Mouse (Mus musculus): ENCODE measurements around the gene Tbc1d16. TPM values are rescaled to one million over a fixed set of nuclear protein-coding genes. Genes with fewer than 3 reads are reported as not detected.

Gene Tbc1d16
- polyA plus RNA-seq, 1 experiment from 2014 or later: 15.6 TPM

DNA sequence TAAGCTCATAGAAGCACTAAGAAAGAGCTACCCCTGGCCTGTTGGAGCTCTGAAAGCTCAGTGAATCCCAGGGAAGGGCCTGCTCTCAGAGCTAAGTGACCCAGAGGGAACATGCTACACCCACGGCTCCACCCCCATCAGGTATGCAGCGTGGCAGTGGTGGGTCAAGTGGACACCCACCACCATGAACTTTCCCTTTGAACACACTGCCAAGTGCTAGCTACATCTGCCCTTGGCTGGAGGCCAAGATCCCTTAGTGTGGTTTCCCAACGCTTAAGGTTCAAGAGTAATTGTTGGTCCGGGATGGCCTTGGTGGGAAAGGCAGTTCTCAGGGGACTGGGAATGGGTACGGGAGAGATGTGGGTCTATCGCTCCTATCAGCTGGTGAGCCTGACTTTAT lies 39.9 kb downstream of the Tbc1d16 start:
- H3K4me1 ChIP-seq (ENCODE audit: control insufficient read depth, insufficient read depth, low read length): peaks cover 23% of the 10 kb centered on the region
- WGBS: 31% methylated on average over 6 of the region's 6 CpGs
- ATAC-seq (replicated peaks; ENCODE audit: extremely low read depth, insufficient read depth, low FRiP score): no peak
- H3K36me3 ChIP-seq (ENCODE audit: control insufficient read depth, insufficient read depth): no peaks in the 10 kb centered on the region
- H3K9ac ChIP-seq (ENCODE audit: low read length): 0 out of 2 replicates have a peak overlapping the region, but pooled peaks have one; percentile 9
- no peak overlapping the region for H3K4me2 ChIP-seq (ENCODE audit: low read depth, low read length)
- no peak overlapping the region for H3K4me3 ChIP-seq (ENCODE audit: low read length)
- no peak overlapping the region for H3K27ac ChIP-seq (ENCODE audit: low read length)
- 0 out of 2 replicates have a peak, but pooled peaks cover 2% of the 10 kb centered on the region for H3K27me3 ChIP-seq (ENCODE audit: control insufficient read depth, insufficient read depth, low read length)
- no peaks in the 10 kb centered on the region for H3K9me3 ChIP-seq (replicated peaks; ENCODE audit: control insufficient read depth, low read length)

- no peak overlapping the region for H3K9ac ChIP-seq (ENCODE audit: low read length)
- H3K4me2 ChIP-seq (ENCODE audit: low read depth, low read length): no peak overlapping the region
- WGBS: 66% methylated on average over 10 of the region's 10 CpGs
Observed at GRCm38 (mm10) chr11:119187800-119188197, 40.5 kb downstream of the Tbc1d16 start.

GRCm38 (mm10) chr11:119186989-119187799 lies 41.1 kb downstream of the Tbc1d16 start:
- Histone ChIP-seq H3K9ac (ENCODE audit: low read length) (no peak overlapping the region), H3K4me2 (ENCODE audit: low read depth, low read length) (no peak overlapping the region)
- ATAC-seq (replicated peaks; ENCODE audit: extremely low read depth, insufficient read depth, low FRiP score): peak; percentile 43; the same call in 1 of the 2 replicates

More at GRCm38 (mm10) chr11:119187800-119188197, 40.5 kb downstream of the Tbc1d16 start:
- Histone ChIP-seq H3K4me1 (ENCODE audit: control insufficient read depth, insufficient read depth, low read length) (peaks cover 23% of the 10 kb centered on the region), H3K4me3 (ENCODE audit: low read length) (no peak overlapping the region), H3K36me3 (ENCODE audit: control insufficient read depth, insufficient read depth) (no peaks in the 10 kb centered on the region), H3K9me3 (replicated peaks; ENCODE audit: control insufficient read depth, low read length) (no peaks in the 10 kb centered on the region), H3K27ac (ENCODE audit: low read length) (no peak overlapping the region), H3K27me3 (ENCODE audit: control insufficient read depth, insufficient read depth, low read length) (0 out of 2 replicates have a peak, but pooled peaks cover 2% of the 10 kb centered on the region)
- no peak for ATAC-seq (replicated peaks; ENCODE audit: extremely low read depth, insufficient read depth, low FRiP score)

GRCm38 (mm10) chr11:119186381-119186780 lies 41.9 kb downstream of the Tbc1d16 start:
- no peaks in the 10 kb centered on the region for H3K36me3 ChIP-seq (ENCODE audit: control insufficient read depth, insufficient read depth)
- no peak overlapping the region for H3K4me2 ChIP-seq (ENCODE audit: low read depth, low read length)
- H3K9ac ChIP-seq (ENCODE audit: low read length): no peak overlapping the region
- H3K27ac ChIP-seq (ENCODE audit: low read length): no peak overlapping the region
- ATAC-seq (replicated peaks; ENCODE audit: extremely low read depth, insufficient read depth, low FRiP score): no peak
- H3K4me3 ChIP-seq (ENCODE audit: low read length): no peak overlapping the region
- 0 out of 2 replicates have a peak, but pooled peaks cover 2% of the 10 kb centered on the region for H3K27me3 ChIP-seq (ENCODE audit: control insufficient read depth, insufficient read depth, low read length)
- 72% methylated on average over 3 of the region's 3 CpGs for WGBS
- H3K9me3 ChIP-seq (replicated peaks; ENCODE audit: control insufficient read depth, low read length): no peaks in the 10 kb centered on the region
- H3K4me1 ChIP-seq (ENCODE audit: control insufficient read depth, insufficient read depth, low read length): peaks cover 23% of the 10 kb centered on the region

More at GRCm38 (mm10) chr11:119186989-119187799, 41.1 kb downstream of the Tbc1d16 start:
- Histone ChIP-seq H3K9me3 (replicated peaks; ENCODE audit: control insufficient read depth, low read length) (no peaks in the 10 kb centered on the region), H3K4me3 (ENCODE audit: low read length) (no peak overlapping the region), H3K27ac (ENCODE audit: low read length) (no peak overlapping the region), H3K27me3 (ENCODE audit: control insufficient read depth, insufficient read depth, low read length) (0 out of 2 replicates have a peak, but pooled peaks cover 2% of the 10 kb centered on the region), H3K36me3 (ENCODE audit: control insufficient read depth, insufficient read depth) (no peaks in the 10 kb centered on the region), H3K4me1 (ENCODE audit: control insufficient read depth, insufficient read depth, low read length) (peaks cover 23% of the 10 kb centered on the region)
- WGBS: 44% methylated on average over 25 of the region's 25 CpGs

- Histone ChIP-seq H3K36me3 (ENCODE audit: control insufficient read depth, insufficient read depth) (no peaks in the 10 kb centered on the region), H3K4me2 (ENCODE audit: low read depth, low read length) (no peak overlapping the region), H3K27me3 (ENCODE audit: control insufficient read depth, insufficient read depth, low read length) (no peaks in the 10 kb centered on the region), H3K9me3 (replicated peaks; ENCODE audit: control insufficient read depth, low read length) (peaks cover 3% of the 10 kb centered on the region; the same call in 1 of the 2 replicates), H3K4me1 (ENCODE audit: control insufficient read depth, insufficient read depth, low read length) (peaks cover 23% of the 10 kb centered on the region), H3K4me3 (ENCODE audit: low read length) (no peak overlapping the region), H3K27ac (ENCODE audit: low read length) (no peak overlapping the region), H3K9ac (ENCODE audit: low read length) (no peak overlapping the region)
- 73% methylated on average over 15 of the region's 15 CpGs for WGBS
- ATAC-seq (replicated peaks; ENCODE audit: extremely low read depth, insufficient read depth, low FRiP score): no peak
Observed at GRCm38 (mm10) chr11:119183684-119184310, 44.5 kb downstream of the Tbc1d16 start.

DNA sequence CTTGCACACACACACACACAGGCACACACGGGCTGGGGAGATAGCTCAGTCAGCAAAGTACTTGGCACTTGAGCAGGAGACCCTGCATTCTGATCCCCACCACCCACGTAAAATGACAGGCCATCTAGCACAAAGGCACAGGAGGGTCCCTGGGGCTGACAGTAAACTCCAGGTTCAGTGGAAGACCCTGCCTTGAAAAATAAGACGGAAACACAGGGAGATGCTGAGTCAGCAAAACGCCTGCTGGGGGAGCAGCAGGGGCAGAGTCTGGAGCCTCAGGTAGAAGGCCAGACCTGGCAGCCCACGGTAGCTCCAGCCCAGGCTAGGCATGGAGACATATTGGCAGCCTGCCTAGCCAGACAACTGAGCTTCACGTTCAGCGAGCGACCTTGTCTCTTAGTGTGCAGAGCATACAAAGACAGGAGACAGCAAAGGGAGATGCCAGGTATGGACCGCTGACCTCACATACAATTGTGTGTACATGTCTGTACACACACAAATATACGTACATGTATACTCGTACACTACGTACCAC lies 46.4 kb downstream of the Tbc1d16 start:
- no peak for ATAC-seq (replicated peaks; ENCODE audit: extremely low read depth, insufficient read depth, low FRiP score)
- 78% methylated on average over 12 of the region's 12 CpGs for WGBS
- no peaks in the 10 kb centered on the region for H3K36me3 ChIP-seq (ENCODE audit: control insufficient read depth, insufficient read depth)

GRCm38 (mm10) chr11:119180824-119181582 lies 47.3 kb downstream of the Tbc1d16 start:
- H3K4me2 ChIP-seq (ENCODE audit: low read depth, low read length): no peak overlapping the region
- H3K9ac ChIP-seq (ENCODE audit: low read length): no peak overlapping the region
- H3K4me3 ChIP-seq (ENCODE audit: low read length): no peak overlapping the region
- 83% methylated on average over 14 of the region's 14 CpGs for WGBS
- no peak for ATAC-seq (replicated peaks; ENCODE audit: extremely low read depth, insufficient read depth, low FRiP score)
- no peaks in the 10 kb centered on the region for H3K27me3 ChIP-seq (ENCODE audit: control insufficient read depth, insufficient read depth, low read length)
- H3K9me3 ChIP-seq (replicated peaks; ENCODE audit: control insufficient read depth, low read length): peaks cover 3% of the 10 kb centered on the region; the same call in 1 of the 2 replicates
- no peak overlapping the region for H3K27ac ChIP-seq (ENCODE audit: low read length)
- no peaks in the 10 kb centered on the region for H3K4me1 ChIP-seq (ENCODE audit: control insufficient read depth, insufficient read depth, low read length)
- H3K36me3 ChIP-seq (ENCODE audit: control insufficient read depth, insufficient read depth): no peaks in the 10 kb centered on the region

More for the DNA sequence above, 46.4 kb downstream of the Tbc1d16 start:
- no peaks in the 10 kb centered on the region for H3K27me3 ChIP-seq (ENCODE audit: control insufficient read depth, insufficient read depth, low read length)
- H3K4me1 ChIP-seq (ENCODE audit: control insufficient read depth, insufficient read depth, low read length): peaks cover 4% of the 10 kb centered on the region
- H3K4me2 ChIP-seq (ENCODE audit: low read depth, low read length): no peak overlapping the region
- no peak overlapping the region for H3K9ac ChIP-seq (ENCODE audit: low read length)
- H3K9me3 ChIP-seq (replicated peaks; ENCODE audit: control insufficient read depth, low read length): peaks cover 3% of the 10 kb centered on the region; the same call in 1 of the 2 replicates
- no peak overlapping the region for H3K27ac ChIP-seq (ENCODE audit: low read length)
- H3K4me3 ChIP-seq (ENCODE audit: low read length): no peak overlapping the region

- Histone ChIP-seq H3K4me3 (ENCODE audit: low read length) (no peak overlapping the region), H3K9me3 (replicated peaks; ENCODE audit: control insufficient read depth, low read length) (peaks cover 3% of the 10 kb centered on the region; the same call in 1 of the 2 replicates), H3K27me3 (ENCODE audit: control insufficient read depth, insufficient read depth, low read length) (no peaks in the 10 kb centered on the region), H3K27ac (ENCODE audit: low read length) (no peak overlapping the region), H3K4me2 (ENCODE audit: low read depth, low read length) (no peak overlapping the region), H3K4me1 (ENCODE audit: control insufficient read depth, insufficient read depth, low read length) (no peaks in the 10 kb centered on the region), H3K9ac (ENCODE audit: low read length) (no peak overlapping the region), H3K36me3 (ENCODE audit: control insufficient read depth, insufficient read depth) (0 out of 2 replicates have a peak, but pooled peaks cover 6% of the 10 kb centered on the region)
- 79% methylated on average over 8 of the region's 8 CpGs for WGBS
- no peak for ATAC-seq (replicated peaks; ENCODE audit: extremely low read depth, insufficient read depth, low FRiP score)
Observed at GRCm38 (mm10) chr11:119178317-119178716, 50.0 kb downstream of the Tbc1d16 start.

Data from heart, embryonic 16.5 days (tissue).